Mouse (Mus musculus): ENCODE results near the gene Hnrnpr.

Gene Hnrnpr

GRCm38 (mm10) chr4:136310229-136311041 is at the start of gene Hnrnpr:
Hnrnpr (plus strand) TSS chr4:136310942.
- DNase-seq (ENCODE audit: inconsistent age in 2 of 2, low spot score in 1 of 2) = peak; percentile 99 to 100

GRCm38 (mm10) chr4:136261912-136262311 is 48.8 kb upstream of the Hnrnpr start:
- DNase-seq (ENCODE audit: inconsistent age in 2 of 2, low spot score in 1 of 2) = no peak

- DNase-seq (ENCODE audit: inconsistent age in 2 of 2, low spot score in 1 of 2) = no peak
These were observed 47.2 kb upstream of the Hnrnpr start for GRCm38 (mm10) chr4:136263555-136263954.

GRCm38 (mm10) chr4:136266716-136267343 is 43.9 kb upstream of the Hnrnpr start:
- DNase-seq (ENCODE audit: inconsistent age in 2 of 2, low spot score in 1 of 2) = peak in 1 of 2 experiments; percentile 44

- DNase-seq (ENCODE audit: inconsistent age in 2 of 2, low spot score in 1 of 2) = no peak
These were observed 41.8 kb upstream of the Hnrnpr start for GRCm38 (mm10) chr4:136268912-136269311.

GRCm38 (mm10) chr4:136270648-136271047 is 40.1 kb upstream of the Hnrnpr start:
- DNase-seq (ENCODE audit: inconsistent age in 2 of 2, low spot score in 1 of 2) = no peak

GRCm38 (mm10) chr4:136281097-136281496 is 29.6 kb upstream of the Hnrnpr start:
- no peak for DNase-seq (ENCODE audit: inconsistent age in 2 of 2, low spot score in 1 of 2)

- DNase-seq (ENCODE audit: inconsistent age in 2 of 2, low spot score in 1 of 2) = no peak
These were observed 29.1 kb upstream of the Hnrnpr start for GRCm38 (mm10) chr4:136281611-136282010.

GRCm38 (mm10) chr4:136282621-136283480 is 27.9 kb upstream of the Hnrnpr start:
- DNase-seq (ENCODE audit: inconsistent age in 2 of 2, low spot score in 1 of 2) = no peak

- no peak for DNase-seq (ENCODE audit: inconsistent age in 2 of 2, low spot score in 1 of 2)
These were observed 27.0 kb upstream of the Hnrnpr start for GRCm38 (mm10) chr4:136283783-136284182.

- DNase-seq (ENCODE audit: inconsistent age in 2 of 2, low spot score in 1 of 2) = peak; percentile 70 to 90
These were observed 26.3 kb upstream of the Hnrnpr start, which contains the start of gene Zfp46 for GRCm38 (mm10) chr4:136284455-136284854. Zfp46 (plus strand) TSS chr4:136284683.

- peak; percentile 37 to 77 for DNase-seq (ENCODE audit: inconsistent age in 2 of 2, low spot score in 1 of 2)
These were observed 25.9 kb upstream of the Hnrnpr start for GRCm38 (mm10) chr4:136284891-136285290.

- peak; percentile 97 to 98 for DNase-seq (ENCODE audit: inconsistent age in 2 of 2, low spot score in 1 of 2)
These were observed 25.4 kb upstream of the Hnrnpr start for GRCm38 (mm10) chr4:136285348-136285810.

GRCm38 (mm10) chr4:136285811-136286371 is 24.9 kb upstream of the Hnrnpr start:
- DNase-seq (ENCODE audit: inconsistent age in 2 of 2, low spot score in 1 of 2) = peak; percentile 97 to 98

GRCm38 (mm10) chr4:136289918-136290780 is 20.6 kb upstream of the Hnrnpr start:
- DNase-seq (ENCODE audit: inconsistent age in 2 of 2, low spot score in 1 of 2) = no peak

GRCm38 (mm10) chr4:136290781-136291595 is 19.8 kb upstream of the Hnrnpr start:
- DNase-seq (ENCODE audit: inconsistent age in 2 of 2, low spot score in 1 of 2) = no peak

GRCm38 (mm10) chr4:136291692-136292091 is 19.1 kb upstream of the Hnrnpr start:
- DNase-seq (ENCODE audit: inconsistent age in 2 of 2, low spot score in 1 of 2) = peak in 1 of 2 experiments; percentile 58

GRCm38 (mm10) chr4:136295941-136296340 is 14.8 kb upstream of the Hnrnpr start:
- no peak for DNase-seq (ENCODE audit: inconsistent age in 2 of 2, low spot score in 1 of 2)

- no peak for DNase-seq (ENCODE audit: inconsistent age in 2 of 2, low spot score in 1 of 2)
These were observed 8.3 kb upstream of the Hnrnpr start for GRCm38 (mm10) chr4:136302462-136302861.
